Mouse (Mus musculus) R1 (cell line): ENCODE measurements at regions not wholly inside any gene's neighbourhood (a gene's known extent, or its start where the extent isn't known, plus 50 kb on each side); places are given as distances from the start of the nearest gene placed in this dataset.

ENCODE experiments used
- DNase-seq: peaks from one replicate; pipeline ENCODE4 v3.0.0-alpha.2; 2018; ENCODE audit warnings: low read depth, low spot score

DNA sequence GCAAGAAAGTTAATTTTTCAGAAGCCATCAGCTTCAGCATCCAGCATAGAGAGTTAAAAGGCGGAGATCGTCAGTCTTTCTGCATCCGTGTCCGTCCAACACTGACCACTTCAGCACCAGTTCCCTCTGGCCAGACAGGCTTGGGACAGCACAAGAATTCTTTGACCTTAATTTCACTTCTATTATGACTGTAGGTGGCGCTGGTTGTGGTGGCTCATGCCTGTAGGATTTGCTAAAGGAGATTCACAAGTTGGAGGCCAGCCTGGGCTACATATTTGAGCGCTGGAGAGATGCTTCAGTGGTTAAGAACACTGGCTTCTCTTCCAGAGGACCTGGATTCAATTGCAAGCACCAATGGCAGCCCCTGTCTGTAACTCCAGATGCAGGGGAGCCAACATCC is 66.0 kb downstream of the Amer2 start:
- peak; percentile 13 for DNase-seq

DNA sequence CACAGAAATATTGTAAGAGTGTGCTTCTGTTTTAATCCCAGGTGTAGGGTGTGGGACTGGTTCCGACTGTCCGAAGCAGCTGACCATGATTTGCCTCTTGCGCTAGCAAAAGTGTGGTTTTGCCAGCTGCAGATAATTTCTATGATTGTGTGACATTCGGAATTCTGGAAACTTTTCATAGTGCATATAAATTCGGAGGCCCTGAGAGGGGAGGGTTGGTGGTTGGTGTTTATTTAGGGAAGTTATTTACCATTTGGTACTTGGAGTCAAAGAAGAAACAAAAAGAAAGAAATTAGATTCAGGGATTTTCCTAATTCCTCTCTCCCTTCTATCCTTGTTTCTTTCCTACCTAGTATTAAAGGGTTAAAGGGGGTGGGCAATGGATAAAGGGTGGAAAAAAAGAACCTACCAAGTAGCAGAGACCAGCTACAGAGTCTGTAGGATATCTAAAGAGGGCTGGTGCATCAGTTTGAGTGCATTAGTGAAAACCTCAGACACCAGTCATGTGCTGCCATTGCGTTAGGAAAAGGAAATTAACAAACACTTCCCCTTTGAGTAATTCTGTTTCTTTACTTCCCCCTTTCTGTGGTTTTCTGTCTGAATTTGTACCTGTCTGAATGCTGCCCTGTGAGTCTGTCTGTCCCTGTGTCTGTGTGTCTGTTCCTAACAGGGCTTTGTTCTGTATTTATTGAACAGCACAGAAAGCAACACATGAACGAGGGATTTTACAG is 70.9 kb downstream of the Amer2 start:
- DNase-seq: no peak

DNA sequence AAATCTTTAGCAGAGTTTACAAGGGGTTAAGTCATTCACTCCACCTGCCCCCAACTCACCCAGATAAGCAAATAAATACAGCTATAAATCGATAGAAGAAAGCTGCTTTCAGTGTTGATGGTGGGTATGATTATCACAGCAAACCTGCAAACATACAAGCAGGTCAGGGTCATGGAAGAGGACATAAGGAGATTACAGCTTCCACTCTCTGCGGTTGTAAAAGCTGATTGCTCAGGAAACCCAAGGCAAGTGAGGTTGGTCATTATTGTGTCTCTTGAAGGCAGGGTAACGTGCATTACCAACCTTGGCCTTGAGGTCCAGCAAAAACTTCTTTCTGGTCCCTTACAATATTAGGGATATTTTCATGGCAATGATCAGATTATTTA is 71.5 kb downstream of the Amer2 start:
- DNase-seq: no peak

DNA sequence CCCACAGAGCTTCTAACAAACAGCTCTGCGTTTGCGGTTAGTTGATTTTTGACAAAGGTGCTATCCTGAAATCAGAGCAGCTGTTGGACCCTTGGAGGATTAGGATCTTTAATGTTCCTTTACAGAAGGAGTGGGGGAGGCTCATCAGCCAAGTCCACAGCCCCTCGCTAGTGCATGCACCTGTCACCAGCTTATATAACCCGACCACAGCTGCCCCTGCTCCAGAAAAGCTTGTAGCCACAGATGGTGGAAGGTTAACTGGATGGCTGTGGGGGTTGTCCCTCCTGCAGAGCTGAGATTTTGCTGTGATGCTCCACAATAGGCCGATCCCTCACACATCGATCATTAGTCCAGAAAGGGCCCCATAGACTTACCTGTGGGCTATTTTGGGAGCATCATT is 73.0 kb downstream of the Amer2 start:
- DNase-seq: no peak

DNA sequence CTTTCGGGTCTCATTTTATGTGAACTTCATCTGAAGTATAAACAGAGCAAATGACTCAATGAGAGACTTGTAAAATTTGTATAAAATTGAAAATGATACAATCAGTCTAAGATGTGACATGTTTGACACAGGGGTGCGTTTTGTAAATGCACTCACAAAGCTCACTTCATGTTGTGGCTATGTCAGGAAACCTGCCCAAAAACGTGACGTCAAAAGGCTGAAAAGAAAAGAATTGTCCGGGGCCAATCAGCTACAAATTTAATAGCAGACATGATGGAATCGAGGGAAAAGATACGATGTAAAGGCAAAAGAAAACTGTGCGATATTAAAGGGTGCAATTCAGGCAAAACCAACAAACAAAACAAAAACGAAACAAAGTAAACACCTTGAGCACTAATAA is 78.2 kb downstream of the Amer2 start:
- DNase-seq: no peak

DNA sequence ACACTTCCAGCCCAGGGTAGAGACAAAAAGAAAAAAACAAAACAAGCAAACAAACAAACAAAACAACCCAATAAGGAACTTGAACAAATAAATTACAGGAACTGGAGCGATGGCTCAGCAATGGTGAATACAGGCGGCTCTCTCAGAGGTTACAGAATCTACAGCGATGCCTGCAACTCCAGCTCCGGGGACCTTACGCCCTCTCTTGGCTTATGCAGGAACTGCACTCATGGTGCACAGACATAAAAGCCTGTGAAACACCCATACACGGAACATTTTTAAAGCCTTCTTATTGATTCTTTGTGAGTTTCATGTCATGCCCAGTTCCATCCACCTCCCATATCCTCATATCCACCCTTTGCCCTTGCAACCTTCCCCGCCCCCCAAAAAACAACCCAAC is 78.6 kb downstream of the Amer2 start:
- DNase-seq: peak; percentile 71

DNA sequence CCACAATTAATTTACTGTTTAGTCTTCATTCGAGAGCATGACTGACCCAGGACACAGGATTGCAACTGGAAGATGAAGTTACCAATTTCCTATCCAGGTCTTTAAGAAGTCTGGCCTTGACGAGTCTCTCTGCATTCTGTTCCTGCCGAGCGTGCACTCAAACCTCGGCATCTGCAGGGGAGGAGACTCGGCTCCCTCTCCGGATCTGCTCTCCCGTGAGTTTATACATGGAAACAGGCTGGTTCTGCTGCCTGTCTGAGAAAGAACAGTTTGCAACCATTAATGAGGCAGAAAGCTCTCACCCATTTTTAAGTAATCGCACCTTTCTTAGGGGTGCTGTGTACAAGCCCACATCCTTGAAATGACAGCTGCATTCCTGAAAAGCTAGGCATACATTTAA is 83.7 kb downstream of the Amer2 start:
- DNase-seq: no peak

DNA sequence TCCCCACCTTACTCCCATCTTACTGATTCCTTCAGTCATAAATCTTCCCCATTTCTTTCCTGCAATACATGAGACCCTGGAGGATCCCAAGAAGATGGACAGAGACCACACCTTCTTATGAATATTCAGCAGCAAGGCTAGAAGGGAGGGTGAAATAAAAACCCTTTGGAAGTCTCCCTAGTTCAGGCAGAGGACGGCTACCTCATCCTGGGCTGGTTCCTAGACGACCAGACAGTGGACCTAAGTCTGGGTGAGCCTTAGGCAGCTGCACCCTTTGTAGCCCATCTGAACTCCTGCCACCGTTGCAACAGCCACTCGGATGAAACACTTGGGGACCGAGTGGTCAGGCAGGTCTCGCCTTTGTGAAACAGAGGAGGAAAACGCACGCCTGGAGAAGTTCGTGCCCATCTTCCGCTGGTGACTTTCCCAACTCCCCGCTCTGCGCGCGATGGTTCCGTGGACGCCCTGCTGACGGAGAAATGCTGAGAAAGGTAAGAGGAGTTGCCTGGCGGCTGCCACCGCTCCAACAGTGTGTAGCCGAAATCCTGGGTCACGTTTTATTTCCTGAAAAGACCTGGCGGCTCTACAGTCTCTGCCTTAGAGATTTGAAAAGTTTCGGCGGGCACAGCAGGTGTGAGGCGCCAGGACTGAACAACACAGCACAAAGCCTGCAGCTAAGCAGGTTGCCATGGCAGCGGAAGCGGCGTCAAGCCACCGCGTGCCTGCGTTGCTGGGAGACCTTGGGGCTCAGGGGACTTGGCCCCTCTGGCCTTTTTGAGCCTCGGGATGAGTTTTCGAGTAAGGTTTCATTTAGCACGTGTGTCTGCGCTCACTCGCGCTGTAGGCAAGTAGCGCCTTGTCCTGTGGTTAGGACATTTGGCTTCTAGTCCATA is 112.2 kb downstream of the Amer2 start:
- DNase-seq: peak; percentile 91

DNA sequence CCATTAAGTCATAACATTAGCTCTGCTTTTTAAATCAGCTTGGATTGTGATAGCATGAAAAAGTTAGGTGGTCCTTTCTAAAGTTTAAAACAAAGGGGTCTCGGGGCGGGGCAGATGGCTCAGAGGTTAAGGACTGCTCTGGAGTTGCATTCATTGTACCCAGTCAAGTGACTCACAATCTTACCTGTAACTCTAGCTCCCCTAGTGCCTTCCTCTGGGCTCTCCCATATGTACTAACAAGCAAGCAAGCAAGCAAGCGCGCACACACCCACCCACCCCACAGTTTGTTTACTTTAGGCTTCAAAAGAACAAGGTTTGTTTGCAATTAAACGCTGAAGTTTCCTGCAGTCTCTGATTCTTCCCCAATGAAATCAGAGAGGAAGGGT is 112.8 kb downstream of the Amer2 start:
- DNase-seq: peak; percentile 55

DNA sequence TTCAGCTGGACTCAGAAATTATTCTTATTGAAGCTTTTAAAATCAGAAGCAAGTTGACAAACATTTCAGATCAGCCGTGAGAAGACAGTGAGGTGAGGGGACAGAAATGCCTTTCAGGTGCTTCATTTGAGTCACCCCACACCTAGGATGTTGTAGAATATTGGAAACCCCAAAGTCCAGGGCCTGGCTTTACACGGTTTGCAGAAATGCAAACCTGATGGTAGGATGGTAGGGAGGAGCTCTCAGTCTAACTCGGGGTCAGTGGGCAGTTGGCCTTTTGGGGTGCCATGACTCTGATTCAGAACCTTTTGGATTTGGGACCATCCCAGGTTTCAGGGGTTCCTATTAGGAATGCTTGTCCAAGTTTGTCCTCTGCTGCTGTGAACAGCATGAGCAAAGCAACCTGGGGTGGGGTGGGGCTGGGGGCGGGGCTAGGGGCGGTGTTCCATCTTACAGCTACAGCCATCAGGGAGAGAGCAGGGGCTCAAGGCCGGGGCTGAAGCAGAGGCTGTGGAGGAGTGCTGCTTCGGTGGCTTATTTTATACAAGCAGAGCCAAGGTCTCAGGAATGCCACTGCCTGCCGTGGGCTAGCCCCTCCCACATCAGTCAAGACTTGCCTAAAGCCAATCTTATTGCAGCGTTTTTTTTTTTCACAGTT is 113.3 kb downstream of the Amer2 start:
- peak; percentile 82 for DNase-seq

DNA sequence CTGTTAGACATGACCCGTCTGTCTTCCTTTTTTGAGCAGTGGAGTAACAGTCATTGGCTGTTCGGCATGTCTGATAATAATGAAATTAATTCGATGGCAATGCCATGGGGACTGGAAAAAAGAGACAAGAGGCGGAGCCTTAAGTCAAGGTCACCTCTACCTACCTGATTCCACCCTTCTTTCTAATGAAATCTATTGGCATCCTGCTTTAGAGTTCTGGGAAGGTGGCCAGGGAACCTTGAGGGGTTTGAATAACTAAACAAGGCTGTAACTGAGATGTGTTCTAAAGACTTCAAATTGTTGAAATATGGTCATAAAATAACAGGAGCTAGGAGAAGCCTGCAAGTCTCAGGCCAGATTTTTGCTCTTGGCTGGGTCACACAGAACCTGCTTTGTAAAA is 116.1 kb downstream of the Amer2 start:
- no peak for DNase-seq

DNA sequence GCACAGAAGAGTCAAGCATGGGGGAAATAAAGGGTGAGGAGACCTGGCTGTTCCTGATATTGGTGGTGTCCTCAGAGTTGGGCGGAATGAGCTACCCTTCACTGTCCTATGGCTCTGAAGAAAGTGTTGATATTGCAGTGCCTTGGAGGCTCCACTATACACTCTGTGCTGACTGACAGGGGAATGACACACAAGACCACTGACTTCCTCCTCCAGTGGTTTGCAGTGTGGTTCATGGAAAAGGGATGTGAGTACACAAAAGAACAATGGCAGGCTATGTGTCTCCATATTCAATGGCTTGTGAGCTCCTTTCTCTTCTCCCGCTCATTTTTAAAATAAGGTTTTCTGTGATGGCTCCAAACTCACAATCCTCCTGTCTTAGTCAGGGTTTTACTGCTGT is 117.8 kb downstream of the Amer2 start:
- DNase-seq: no peak

DNA sequence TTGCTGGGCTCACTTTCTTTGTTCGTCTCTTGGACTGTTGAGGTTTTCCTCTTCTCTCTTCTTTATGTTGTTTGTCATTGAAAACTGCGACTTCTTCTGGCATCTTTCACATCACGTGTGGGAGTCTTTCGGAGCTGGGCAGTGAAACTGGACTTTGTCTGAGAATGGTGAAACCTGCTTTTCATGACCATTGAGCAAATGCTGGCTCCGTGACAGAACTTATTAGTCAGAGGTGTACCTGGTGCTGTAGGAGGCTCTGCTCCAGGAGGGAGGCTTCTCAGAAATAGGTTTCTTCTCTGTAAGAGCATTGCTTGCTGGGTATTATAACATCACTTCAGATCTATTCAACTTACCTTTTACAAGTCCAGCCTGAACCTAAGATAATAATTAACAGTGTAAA is 122.4 kb downstream of the Amer2 start:
- DNase-seq: no peak

DNA sequence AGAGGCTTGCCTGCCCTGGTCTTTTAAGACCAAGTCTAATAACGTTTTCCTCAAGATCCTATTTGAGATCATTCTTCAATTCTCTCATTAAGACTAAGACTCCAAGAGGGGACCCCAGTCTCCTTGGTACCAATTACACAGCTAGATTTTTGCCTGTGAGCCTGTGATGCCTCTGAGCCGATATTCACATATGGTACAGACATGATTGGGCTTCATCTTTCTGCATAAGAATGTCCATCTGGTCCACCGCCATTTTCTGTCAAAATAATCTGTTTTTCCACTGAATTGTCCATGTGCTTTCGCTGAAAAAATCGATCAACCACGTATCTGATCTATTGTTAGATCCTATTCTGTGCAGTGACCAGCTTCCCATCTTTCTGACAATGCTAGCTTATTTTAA is 129.5 kb downstream of the Amer2 start:
- no peak for DNase-seq

DNA sequence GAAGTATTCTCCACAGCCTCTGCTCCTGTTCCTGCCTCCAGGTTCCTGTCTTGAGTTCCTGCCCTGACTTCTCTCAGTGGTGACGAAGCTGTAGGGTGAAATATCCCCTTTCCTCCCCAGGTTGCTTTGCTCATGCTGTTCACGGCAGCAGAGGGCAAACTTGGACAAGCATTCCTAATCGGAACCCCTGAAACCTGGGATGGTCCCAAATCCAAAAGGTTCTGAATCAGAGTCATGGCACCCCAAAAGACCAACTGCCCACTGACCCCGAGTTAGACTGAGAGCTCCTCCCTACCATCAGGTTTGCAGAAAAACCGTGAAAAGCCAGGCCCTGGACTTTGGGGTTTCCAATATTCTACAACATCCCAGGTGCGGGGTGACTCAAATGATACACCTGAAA is 128.7 kb upstream of the Spata13 start:
- DNase-seq: no peak

DNA sequence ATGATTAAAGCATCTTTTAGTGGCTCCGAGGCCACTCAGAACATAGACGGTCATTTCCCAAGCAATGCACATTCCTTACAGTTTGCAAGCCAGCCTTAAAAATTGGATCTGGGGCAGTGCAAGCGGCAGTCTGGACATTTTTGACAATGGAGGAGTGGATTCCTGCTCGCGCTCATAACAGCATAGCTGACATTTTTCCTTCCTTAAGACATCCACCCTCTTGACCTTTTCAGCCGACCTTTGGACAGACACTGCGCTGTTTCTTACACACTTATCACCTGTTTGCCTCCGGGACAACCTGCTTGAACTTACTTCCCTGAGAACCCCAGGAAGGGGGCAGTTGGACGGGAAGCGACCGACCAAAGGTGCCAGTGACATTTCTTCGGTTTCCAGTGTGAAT is 127.5 kb upstream of the Spata13 start:
- no peak for DNase-seq

DNA sequence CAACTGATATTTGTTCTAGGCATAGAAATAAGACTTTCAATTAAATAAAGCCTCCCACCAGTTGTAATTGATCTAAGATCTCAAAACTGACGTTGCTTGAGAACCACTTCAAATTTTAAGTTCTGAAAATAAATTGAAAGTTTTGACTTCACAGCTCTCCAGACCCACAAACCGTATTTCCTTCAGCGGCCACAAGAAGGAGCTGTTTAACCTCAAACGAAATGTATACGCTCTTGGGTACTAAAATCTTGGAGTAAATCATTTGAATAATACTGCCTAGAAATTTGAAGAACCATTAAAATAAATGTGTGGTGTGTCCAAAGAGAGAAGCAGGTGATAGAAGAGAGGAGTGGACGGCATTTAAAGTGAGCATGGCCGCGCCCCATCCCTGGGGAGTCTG is 120.2 kb upstream of the Spata13 start:
- DNase-seq: peak; percentile 56

DNA sequence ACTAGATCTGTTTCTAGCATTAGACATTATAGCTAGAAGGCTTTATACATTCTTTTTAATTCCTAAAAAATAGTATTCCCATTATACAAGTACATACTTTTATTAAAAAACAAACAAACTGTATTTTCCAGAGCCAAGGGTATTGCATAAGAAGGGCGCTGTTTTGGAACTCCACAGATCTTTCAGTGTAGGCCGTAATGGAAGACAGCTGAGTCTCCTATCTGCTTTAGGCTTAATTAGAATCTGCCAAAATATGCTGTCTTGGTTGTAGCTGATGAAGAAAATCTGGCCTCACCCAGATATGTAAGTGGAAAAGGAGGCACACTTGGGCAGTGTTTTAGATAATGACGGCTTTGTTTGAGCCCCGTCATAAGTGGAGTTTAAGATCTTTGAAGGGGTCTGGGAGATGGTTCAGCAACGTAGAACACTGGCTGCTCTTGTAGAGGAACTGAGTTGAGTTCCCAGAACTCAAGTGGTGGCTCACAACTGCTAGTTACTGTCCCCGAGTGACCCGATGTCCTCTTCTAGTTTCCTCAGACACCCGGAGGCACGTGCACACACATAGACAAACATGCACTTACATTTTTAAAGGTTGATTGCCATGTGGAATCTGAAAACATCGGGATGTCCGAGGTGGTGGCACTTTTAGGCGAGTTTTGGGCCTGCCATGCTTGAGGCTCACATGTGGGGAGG is 118.6 kb upstream of the Spata13 start:
- DNase-seq: no peak

DNA sequence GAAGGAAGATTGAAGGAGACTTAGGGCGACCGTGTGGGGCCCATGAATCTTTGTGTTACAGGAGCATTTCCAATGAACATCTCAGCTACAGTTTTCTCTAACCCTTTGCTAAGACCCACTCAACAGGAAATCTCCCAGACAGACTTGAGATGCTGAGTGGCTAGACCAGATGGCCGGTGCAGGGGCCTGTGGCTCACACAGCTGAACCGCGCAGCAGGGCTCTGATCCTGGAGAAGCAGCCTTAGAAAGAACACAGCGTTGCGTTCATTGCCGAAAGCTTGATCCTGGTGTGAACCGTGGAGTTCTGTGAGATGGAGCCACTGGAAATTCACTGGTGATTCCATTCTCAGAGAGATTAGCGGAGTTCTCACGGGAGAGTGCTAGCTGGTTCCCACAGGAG is 115.9 kb upstream of the Spata13 start:
- DNase-seq: no peak

DNA sequence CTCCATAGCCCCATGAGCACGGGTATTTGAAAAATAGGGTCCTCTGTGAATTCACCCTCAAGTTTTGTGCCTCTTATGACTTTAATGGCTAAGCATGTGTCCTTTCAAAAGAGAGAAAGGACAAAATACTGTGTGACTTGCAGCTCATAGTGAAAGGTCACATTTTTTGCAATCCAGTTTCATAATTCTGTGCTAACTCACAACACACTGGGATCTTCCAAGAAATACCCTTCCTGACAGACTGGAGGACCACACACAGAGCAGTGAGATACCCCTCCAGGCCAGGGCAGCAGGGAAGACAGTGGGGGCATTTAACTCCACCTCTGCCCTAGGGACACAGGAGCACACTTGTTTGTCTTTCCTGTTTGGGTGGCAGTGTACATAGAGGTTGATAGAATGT is 110.8 kb upstream of the Spata13 start:
- DNase-seq: no peak

DNA sequence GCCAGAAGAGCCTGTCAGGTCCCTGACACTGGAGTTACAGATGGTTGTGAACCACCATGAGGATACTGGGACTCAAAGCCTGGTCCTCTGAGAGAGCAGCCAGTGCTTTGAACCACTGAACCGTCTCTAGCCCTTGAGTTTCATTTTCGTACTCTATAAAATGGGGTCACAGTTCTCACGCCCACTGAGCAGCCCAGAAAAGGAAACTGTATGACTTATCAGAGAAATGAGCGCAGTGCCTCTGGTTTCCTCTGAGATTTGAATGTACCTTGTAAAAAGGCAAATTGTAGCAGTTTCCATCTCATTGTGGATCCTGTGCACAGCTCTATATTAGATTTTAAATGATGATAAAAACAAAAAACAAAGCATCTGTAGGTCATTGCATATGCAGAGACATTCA is 108.9 kb upstream of the Spata13 start:
- no peak for DNase-seq
